In genomic region chr7:126802134-126802889, GRCm38 (mm10) we compare ENCODE assay signal across 26 mouse cellular contexts. TPM values are rescaled to one million over a fixed set of nuclear protein-coding genes. Genes with fewer than 3 reads are reported as not detected.
A peak's percentile ranks its signal among the peaks of the same experiment; 100 is the strongest.
DNase-seq lines count a peak whose midpoint lies in the region; ATAC-seq and TF ChIP-seq lines count a peak whose summit lies in the region.
"Had no signal": no experiment of that assay in that cellular context is flagged by ENCODE, and none has a peak within 500 bp of the region (broad histone marks: within the 10 kb centered on the region; RNA-seq: fewer than 3 reads in every experiment).

No protein-coding gene starts in this region.

- H3K27me3 ChIP-seq in stomach, embryonic 14.5 days (ENCODE audit: control insufficient read depth, insufficient read depth, low read length) = no peaks in the 10 kb centered on the region
- H3K27me3 ChIP-seq in stomach, postnatal 0 days (ENCODE audit: control insufficient read depth, insufficient read depth, low read length) = no peaks in the 10 kb centered on the region
- H3K27me3 ChIP-seq: embryonic facial prominence, embryonic 15.5 days; hindbrain, embryonic 12.5 days; neural tube, embryonic 12.5 days had no signal

- WGBS in stomach, embryonic 14.5 days = 71% methylated on average over 11 of the region's 11 CpGs
- 73% methylated on average over 11 of the region's 11 CpGs for WGBS in stomach, postnatal 0 days

- H3K27ac ChIP-seq in stomach, embryonic 14.5 days (ENCODE audit: low read length) = peak overlapping the region; percentile 39; the same call in 1 of the 2 replicates
- no peak overlapping the region for H3K27ac ChIP-seq in stomach, postnatal 0 days (replicated peaks)
- H3K27ac ChIP-seq: embryonic facial prominence, embryonic 15.5 days; heart, adult 2 months; hindbrain, embryonic 12.5 days; neural tube, embryonic 12.5 days had no signal

- no peak overlapping the region for H3K9ac ChIP-seq in stomach, embryonic 14.5 days (replicated peaks; ENCODE audit: low read depth, low read length)
- no peak overlapping the region for H3K9ac ChIP-seq in stomach, postnatal 0 days (ENCODE audit: low read length)
- H3K9ac ChIP-seq: embryonic facial prominence, embryonic 15.5 days; hindbrain, embryonic 12.5 days; neural tube, embryonic 12.5 days had no signal

- TF ChIP-seq EP300 in stomach, postnatal 0 days (optimal IDR thresholded peaks at IDR 0.05) = no peak

- no peak for TF ChIP-seq CTCF in stomach, postnatal 0 days (IDR thresholded peaks at IDR 0.05; ENCODE audit: low read depth)

- no peak overlapping the region for H3K4me3 ChIP-seq in stomach, embryonic 14.5 days (ENCODE audit: low read depth, low read length)
- H3K4me3 ChIP-seq in stomach, postnatal 0 days (ENCODE audit: low read depth, low read length) = no peak overlapping the region
- H3K4me3 ChIP-seq: embryonic facial prominence, embryonic 15.5 days; heart, adult 2 months; hindbrain, embryonic 12.5 days; neural tube, embryonic 12.5 days had no signal

- no peak overlapping the region for H3K4me2 ChIP-seq in stomach, embryonic 14.5 days (replicated peaks; ENCODE audit: low read depth, low read length)
- H3K4me2 ChIP-seq in stomach, postnatal 0 days (replicated peaks; ENCODE audit: low read depth) = no peak overlapping the region
- H3K4me2 ChIP-seq: embryonic facial prominence, embryonic 15.5 days; hindbrain, embryonic 12.5 days; neural tube, embryonic 12.5 days had no signal

- peaks cover 29% of the 10 kb centered on the region for H3K4me1 ChIP-seq in stomach, embryonic 14.5 days (ENCODE audit: control insufficient read depth, insufficient read depth, low read length)
- H3K4me1 ChIP-seq in stomach, postnatal 0 days (replicated peaks; ENCODE audit: control insufficient read depth, insufficient read depth) = no peaks in the 10 kb centered on the region; the same call in 1 of the 2 replicates

- no peak for ATAC-seq in stomach, embryonic 14.5 days (ENCODE audit: insufficient number of reproducible peaks, insufficient read depth, low FRiP score, low read depth)
- no peak for ATAC-seq in stomach, postnatal 0 days (ENCODE audit: low FRiP score, low TSS enrichment)
- ATAC-seq: midbrain, embryonic 16.5 days had no signal

- peak; percentile 62 to 85 for DNase-seq in adrenal gland, adult (ENCODE audit: inconsistent age in 2 of 2, low spot score in 1 of 2)
- no peak for DNase-seq in adrenal gland, adult 18-20 months (ENCODE audit: low spot score in 2 of 2)
- DNase-seq in stomach, postnatal 0 days (ENCODE audit: low spot score) = no peak
- DNase-seq in gastrocnemius, postnatal 36 days = peak; percentile 64 to 65
- DNase-seq in cerebellum, postnatal 4 days (ENCODE audit: low spot score in 2 of 2) = no peak
- no peak for DNase-seq in cerebellum, postnatal 36 days
- no peak for DNase-seq in T-cell, adult 2 months (ENCODE audit: low spot score)
- DNase-seq: cerebellum, adult 9-10 months; embryo, embryonic 11 days; heart, adult 2 months; kidney, adult 9 months; lung, adult 18-20 months; lung, postnatal 36 days; thymus, adult 18-20 months had no signal

- H3K9me3 ChIP-seq in stomach, embryonic 14.5 days (ENCODE audit: control insufficient read depth, low read depth, low read length) = no peaks in the 10 kb centered on the region
- H3K9me3 ChIP-seq in stomach, postnatal 0 days (ENCODE audit: control insufficient read depth, low read length) = no peaks in the 10 kb centered on the region
- H3K9me3 ChIP-seq: embryonic facial prominence, embryonic 15.5 days; hindbrain, embryonic 12.5 days; neural tube, embryonic 12.5 days had no signal

- H3K36me3 ChIP-seq in stomach, embryonic 14.5 days (ENCODE audit: control insufficient read depth, insufficient read depth, low read length) = peaks cover 2% of the 10 kb centered on the region; the same call in 1 of the 2 replicates
- H3K36me3 ChIP-seq in stomach, postnatal 0 days (ENCODE audit: control insufficient read depth, insufficient read depth, low read length) = no peaks in the 10 kb centered on the region

- intact Hi-C loops in gastrocnemius, postnatal 36 days (cut with DNase I) = loop anchor here (5.0 kb wide), 1 partner anchor 410 kb away; no protein-coding TSS in a partner anchor

RNA-seq across cellular contexts. Expression of gene Fam57b, which starts 4.8 kb away (rescaled TPM):
- total RNA-seq in adrenal gland, adult 18-20 months (2021) = 10 to 100 TPM; 17.1 to 63.4 TPM
- 1.1 and 1.8 TPM in 2 replicates for polyA plus RNA-seq in stomach, embryonic 14.5 days (2014; fragmentation: Nextera tagmentation; extraction: Ambion mirVana)
- 0.57 and 0.59 TPM in 2 replicates for polyA plus RNA-seq in stomach, postnatal 0 days (2015; fragmentation: Nextera tagmentation; extraction: Ambion mirVana)
- 10 to 100 TPM; 55.8 to 67.4 TPM for total RNA-seq in gastrocnemius, postnatal 36 days (2021)
- total RNA-seq: liver, adult 2 months had no signal

RNA-seq across cellular contexts. Expression of gene Ppp4c, which starts 10.0 kb away (rescaled TPM):
- total RNA-seq in adrenal gland, adult 18-20 months (2021) = 10 to 100 TPM; 75.4 to 85.9 TPM
- polyA plus RNA-seq in stomach, embryonic 14.5 days (2014; fragmentation: Nextera tagmentation; extraction: Ambion mirVana) = 239 and 258 TPM in 2 replicates
- polyA plus RNA-seq in stomach, postnatal 0 days (2015; fragmentation: Nextera tagmentation; extraction: Ambion mirVana) = 118 and 122 TPM in 2 replicates
- total RNA-seq in gastrocnemius, postnatal 36 days (2021) = 10 to 100 TPM; 21.6 to 22.4 TPM

RNA-seq across cellular contexts. Expression of gene Tbx6, which starts 21.0 kb away (rescaled TPM):
- total RNA-seq in adrenal gland, adult 18-20 months (2021) = under 1 TPM; 0.53 to 0.64 TPM
- polyA plus RNA-seq in stomach, embryonic 14.5 days (2014; fragmentation: Nextera tagmentation; extraction: Ambion mirVana) = 0.56 and 0.95 TPM in 2 replicates
- 0.08 and 0.18 TPM in 2 replicates for polyA plus RNA-seq in stomach, postnatal 0 days (2015; fragmentation: Nextera tagmentation; extraction: Ambion mirVana)
- total RNA-seq in gastrocnemius, postnatal 36 days (2021) = under 1 TPM; 0.28 to 0.30 TPM
- polyA plus RNA-seq: heart, postnatal 0 days had no signal

RNA-seq across cellular contexts. Expression of gene Ypel3, which starts 25.6 kb away (rescaled TPM):
- total RNA-seq in adrenal gland, adult 18-20 months (2021) = 10 to 100 TPM; 93.7 to 95.0 TPM
- polyA plus RNA-seq in stomach, embryonic 14.5 days (2014; fragmentation: Nextera tagmentation; extraction: Ambion mirVana) = 103 and 116 TPM in 2 replicates
- polyA plus RNA-seq in stomach, postnatal 0 days (2015; fragmentation: Nextera tagmentation; extraction: Ambion mirVana) = 86.0 and 102 TPM in 2 replicates
- 10 to 100 TPM; 77.7 to 97.4 TPM for total RNA-seq in gastrocnemius, postnatal 36 days (2021)

RNA-seq across cellular contexts. Expression of gene 4930451I11Rik, which starts 29.1 kb away (rescaled TPM):
- not detected for total RNA-seq in adrenal gland, adult 18-20 months (2021)
- not detected in 2 replicates for polyA plus RNA-seq in stomach, embryonic 14.5 days (2014; fragmentation: Nextera tagmentation; extraction: Ambion mirVana)
- not detected in 2 replicates for polyA plus RNA-seq in stomach, postnatal 0 days (2015; fragmentation: Nextera tagmentation; extraction: Ambion mirVana)
- not detected for total RNA-seq in gastrocnemius, postnatal 36 days (2021)
- total RNA-seq: heart, adult 2 months; layer of hippocampus, postnatal 14 days; left cerebral cortex, postnatal 10 days; liver, adult 2 months had no signal
- polyA plus RNA-seq: embryonic facial prominence, embryonic 15.5 days; forebrain, embryonic 11.5 days; heart, adult 2 months; heart, postnatal 0 days; hindbrain, embryonic 12.5 days; intestine, embryonic 14.5 days; large intestine, adult 2 months; liver, adult 2 months; midbrain, embryonic 16.5 days; neural tube, embryonic 12.5 days had no signal

Comparison
In these comparisons a context has a peak if more than half of its experiments do, and no peak if none do; other contexts are left out.
1. DNase-seq: peak in adrenal gland, adult (2 of 2) and gastrocnemius, postnatal 36 days (2 of 2); none in adrenal gland, adult 18-20 months (0 of 2), stomach, postnatal 0 days (single experiment), cerebellum, postnatal 4 days (0 of 2), cerebellum, postnatal 36 days (0 of 2) and T-cell, adult 2 months (single experiment).